Mouse (Mus musculus) T-helper 17 cell (primary cell): ENCODE measurements around the gene Ctc1.

ENCODE experiments used
- in situ Hi-C, 2 experiments: fragments of 300-600 bp; cut with MboI, MseI; formaldehyde crosslinking; loops; 1 replicate in 1 of 2; 2 replicates in 1 of 2; pipeline ENCODE4 v1.15.1; 2025; ENCODE audit warnings: high pct_unique_total_duplicates in 2 of 2

Ctc1 gene

DNA sequence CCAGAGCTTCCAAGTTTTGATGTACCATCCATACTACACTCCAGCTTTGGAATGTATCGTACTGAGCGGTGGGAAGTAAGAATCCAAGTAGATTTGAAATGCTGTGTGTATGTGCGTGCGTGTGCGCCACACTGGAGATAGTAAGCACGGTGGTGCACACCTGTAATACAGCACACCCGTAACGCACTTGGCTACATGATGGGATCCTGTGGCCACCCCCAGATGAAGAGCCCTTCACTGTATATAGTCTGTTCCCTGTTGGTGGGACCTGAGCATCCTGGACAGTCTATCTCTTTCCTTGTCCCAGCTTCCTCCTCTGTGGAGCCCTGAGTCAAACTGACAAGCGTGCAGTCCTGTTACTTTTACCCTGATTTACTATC lies 30.7 kb downstream of the Ctc1 start:
- in situ Hi-C loops, result no loop called here

DNA sequence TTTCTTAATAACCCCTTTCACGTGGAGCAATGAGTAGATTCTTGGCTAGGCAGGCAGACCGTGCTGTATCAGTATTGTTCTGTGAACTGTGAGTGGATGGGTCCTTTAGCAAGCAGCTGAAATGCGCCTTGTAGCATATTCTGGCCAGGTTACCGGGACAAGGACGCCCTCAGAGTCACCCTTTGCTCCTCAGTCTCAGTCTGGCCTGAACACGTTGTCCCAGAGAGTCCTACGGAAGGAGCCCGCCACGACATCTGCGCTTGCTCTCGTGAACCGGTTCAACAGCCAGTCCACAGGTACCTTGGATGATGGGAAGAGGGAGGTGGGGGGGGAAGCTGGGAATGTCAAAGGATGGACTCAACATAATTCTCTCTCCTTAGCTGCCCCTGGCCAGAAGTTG lies 31.9 kb downstream of the Ctc1 start:
- in situ Hi-C loops, result no loop called here

DNA sequence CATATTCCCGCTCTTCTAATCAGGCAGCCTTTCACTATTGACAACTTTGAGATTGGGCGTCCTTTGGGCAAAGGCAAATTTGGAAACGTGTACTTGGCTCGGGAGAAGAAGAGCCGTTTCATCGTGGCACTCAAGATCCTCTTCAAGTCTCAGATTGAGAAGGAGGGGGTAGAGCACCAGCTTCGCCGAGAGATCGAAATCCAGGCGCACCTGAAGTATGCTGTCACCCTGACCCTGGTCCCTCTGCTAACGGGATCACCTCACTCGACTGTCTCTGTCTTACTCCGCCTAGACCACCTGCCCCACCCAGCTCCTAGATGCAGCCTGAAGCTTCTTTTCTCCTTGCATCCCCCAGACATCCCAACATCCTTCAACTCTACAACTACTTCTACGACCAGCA lies 32.4 kb downstream of the Ctc1 start:
- in situ Hi-C loops, result no loop called here

DNA sequence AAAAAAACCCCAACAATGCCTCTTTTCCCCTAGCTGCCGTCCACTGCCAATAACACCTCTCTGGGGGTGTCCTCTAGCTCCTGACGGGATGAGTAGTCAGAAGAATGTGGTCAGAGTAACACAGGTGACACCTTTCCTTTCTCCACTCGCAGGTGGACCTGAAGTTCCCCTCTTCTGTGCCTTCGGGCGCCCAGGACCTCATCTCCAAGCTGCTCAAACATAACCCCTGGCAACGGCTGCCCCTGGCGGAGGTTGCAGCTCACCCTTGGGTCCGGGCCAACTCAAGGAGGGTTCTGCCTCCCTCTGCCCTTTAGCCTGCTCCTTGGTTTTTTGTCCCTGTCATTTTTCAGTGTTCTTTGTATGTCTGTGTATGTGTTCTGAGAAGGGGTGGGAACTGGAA lies 35.0 kb downstream of the Ctc1 start:
- in situ Hi-C loops, result no loop called here

DNA sequence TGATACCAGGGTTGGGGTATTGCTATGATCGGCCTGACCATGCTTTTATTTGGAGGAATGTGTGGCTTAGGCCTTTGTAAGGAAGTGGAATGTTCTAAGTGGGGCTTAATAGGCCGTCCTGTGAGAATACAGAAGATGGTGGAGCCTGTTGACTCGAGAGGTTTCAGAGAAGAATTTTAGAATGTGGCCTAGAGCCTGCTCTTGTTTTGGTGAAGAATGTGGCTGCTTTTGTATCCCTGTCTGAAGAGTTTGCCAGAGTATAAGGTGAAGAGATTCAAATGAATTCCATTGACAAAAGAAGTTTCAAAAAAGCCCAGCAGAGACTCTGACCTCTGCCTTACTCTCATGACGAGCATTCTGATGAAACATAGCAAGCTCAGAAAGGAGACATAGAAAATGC lies 36.1 kb downstream of the Ctc1 start:
- in situ Hi-C loops, result no loop called here

DNA sequence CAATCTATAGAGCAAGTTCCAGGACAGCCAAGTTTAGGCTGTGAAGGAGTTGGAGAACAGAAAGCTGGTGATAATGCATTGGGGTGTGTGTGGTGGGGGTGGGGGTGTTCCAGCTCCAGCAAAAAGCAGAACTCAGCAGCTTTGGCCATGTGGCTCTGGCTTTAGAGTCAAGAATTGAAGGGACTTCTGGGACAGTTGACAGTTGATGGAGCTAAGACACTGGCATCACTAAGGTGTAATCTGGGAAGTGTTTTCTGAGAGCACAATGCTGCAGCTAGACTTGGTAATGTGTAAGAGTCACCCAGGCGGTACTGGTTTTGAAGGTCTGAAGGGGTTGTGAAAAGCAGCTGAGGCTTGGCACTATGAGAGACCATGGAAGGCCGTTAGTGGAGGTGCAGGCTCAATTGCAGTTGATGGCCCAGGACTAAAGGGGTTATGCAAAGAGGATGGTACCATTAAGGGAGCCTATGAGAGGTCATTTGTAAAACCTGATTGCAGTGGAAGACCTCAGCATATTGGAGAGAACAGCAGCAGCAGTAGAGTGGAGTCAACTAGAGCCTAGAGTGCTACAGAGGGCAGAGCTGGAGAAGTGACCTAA lies 37.2 kb downstream of the Ctc1 start:
- in situ Hi-C loops, result no loop called here

DNA sequence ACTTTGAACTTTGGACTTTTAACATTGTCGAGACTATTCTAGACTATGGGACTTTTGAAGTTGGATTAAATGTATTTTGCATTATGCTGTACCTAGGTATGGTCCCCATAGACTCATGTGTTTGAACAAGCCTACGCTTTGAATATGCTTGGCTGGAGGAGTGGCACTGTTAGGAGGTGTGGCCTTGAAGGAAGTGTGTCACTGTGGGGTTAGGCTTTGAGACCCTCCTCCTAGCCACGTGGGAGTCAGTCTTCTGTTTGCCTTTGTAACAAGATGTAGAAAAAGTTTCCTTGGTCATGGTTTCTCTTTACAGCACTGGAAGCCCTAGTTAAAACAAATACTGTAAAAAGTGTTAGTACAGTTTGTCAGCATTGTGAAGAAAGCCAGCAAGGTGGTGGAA lies 38.1 kb downstream of the Ctc1 start:
- in situ Hi-C loops, result no loop called here

DNA sequence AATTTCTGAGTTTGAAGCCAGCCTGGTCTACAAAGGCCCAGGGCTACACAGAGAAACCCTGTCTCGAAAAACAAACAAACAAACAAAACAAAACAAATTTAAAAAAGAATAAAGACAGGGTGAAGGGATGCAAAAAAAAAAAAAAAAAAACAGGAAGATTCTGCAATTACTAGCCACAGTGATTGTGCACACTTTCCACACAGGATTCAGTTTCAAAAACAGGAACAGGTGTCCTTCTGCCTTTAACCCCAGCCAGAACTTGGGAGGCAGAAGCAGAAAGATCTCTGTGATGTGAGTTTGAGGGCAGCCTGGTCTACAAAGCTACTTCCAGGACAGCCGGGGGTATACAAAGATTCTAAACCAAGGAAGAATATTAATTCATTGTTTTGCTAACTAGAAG lies 42.6 kb downstream of the Ctc1 start:
- in situ Hi-C loops, result no loop called here

DNA sequence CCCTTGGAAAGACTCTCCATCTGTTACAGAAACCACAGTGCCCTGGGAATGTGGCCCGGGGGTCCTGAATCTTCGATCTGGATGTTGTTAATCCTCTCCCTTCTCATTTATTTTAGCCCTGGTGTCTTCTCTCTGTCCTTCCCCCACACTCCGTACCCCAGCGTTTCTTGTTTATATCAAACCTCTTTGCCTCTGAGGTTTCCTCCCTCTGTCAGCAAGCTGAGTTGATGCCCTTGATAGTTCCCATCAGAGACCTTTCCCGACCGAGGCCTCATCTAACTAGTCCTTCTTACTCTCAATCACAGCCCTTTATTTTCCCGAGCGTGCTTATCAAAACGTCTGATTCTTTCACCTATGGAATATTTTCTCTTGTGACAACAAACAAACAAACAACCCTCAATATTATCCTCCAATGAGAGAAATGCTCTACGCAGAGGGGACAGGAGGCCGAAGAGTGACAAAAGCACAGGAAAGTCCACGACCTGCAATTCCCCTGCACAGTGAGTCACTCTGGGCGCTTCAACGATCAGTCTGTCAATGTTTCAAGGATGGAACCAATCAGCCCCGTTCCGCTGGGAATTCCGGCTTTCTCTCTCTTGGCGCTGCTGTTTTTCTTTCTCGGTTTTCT lies 43.1 kb downstream of the Ctc1 start:
- in situ Hi-C loops, result no loop called here

DNA sequence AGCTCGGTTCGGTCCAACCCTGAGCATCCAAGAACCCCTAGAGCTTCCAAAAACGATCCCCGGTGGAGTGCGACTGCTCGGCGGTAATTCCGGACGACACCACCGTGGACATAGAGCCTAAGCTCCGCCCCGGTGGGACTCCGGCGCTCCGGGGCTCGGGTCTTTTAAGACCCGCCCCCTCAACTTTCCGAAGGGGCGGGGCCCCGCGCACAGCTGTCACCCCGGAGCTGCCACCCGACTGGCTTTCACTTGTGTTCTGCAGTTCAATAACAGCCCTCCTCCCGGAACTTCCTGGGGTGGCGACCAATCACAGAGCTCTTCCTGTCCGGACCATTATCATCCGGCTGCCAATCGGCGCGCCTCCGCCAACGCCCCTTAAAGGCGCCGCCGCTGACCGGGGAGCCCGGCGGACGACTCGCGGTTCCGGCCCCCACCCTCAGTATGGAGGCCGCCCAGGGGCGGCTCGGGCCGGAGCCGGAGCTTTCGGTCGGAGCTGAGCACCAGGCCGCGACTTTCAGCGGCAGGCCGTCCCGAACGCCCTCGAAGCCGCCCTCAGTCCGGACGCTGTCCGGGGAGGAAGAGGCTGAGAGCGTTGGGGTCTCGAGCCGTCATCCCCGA lies 43.8 kb downstream of the Ctc1 start, which contains the start of gene Borcs6:
Gene Borcs6 (plus strand): TSS at position 361 of the 618 bp plus-strand sequence.
- in situ Hi-C loops, result no loop called here

DNA sequence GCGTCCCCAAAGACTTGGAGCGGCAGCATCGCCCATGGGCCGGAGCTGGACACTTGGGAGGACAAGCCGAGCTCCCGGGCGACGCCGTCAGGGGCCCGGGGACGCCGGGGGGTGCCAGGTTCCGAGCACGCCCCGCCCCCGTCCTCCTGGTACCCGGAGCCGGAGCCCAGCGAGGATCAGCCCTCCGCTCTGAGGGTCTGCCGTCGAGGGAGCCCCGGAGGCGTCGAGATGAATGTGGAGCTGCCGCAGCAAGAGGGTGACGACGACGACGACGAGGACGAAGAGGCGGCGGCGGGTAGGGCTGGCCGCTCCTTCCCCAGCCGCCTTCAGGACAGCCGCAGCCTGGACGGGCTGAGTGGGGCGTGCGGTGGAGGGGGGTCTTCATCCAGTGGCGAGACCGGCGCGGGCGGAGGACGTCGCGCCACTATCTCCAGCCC lies 44.3 kb downstream of the Ctc1 start:
- in situ Hi-C loops, result loop anchor here (5.0 kb wide), 1 partner anchor 62 kb away; the partner anchor contains the start of genes 9130213A22Rik (in 2 of the 2) and Hes7 (in 2 of the 2)

DNA sequence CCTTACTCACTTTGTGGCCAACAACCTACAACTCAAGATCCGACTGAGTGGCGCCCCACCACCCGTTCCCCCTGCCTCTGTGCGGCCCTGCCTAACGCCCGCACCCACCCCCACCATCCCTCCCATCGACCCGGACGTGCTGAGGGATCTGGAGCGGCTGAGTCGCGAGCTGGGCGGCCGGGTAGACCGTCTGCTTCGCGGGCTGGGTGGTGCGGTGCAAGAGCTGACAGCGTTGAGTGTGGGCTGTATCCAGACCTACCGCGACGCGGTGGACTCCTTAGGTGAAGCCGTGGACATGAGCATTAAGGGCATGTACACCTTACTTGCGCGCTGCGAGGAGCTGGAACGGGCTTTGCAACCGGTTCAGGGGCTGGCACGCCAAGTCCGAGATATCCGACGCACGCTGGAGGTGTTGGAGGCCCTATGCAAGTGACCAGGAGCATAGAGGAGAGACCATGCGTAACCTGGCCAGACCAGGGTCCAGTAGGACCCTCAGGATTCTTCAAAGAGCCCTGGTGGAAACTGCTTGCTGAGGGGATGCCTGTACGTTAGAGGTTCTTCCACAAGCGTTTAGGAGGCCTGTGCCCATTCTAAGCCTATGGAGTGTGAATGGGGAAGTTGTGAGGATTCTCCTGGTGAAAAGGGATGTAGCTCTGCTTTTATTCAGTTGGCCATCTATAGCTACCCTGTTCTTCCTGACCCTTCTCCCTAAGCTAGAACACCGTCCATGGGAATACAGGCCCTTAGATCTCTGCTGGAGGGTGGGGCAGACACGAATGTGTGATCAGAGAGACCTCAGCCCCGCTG lies 44.9 kb downstream of the Ctc1 start:
- in situ Hi-C loops, result loop anchor here (5.0 kb wide), 1 partner anchor 62 kb away; the partner anchor contains the start of genes 9130213A22Rik (in 2 of the 2) and Hes7 (in 2 of the 2)

DNA sequence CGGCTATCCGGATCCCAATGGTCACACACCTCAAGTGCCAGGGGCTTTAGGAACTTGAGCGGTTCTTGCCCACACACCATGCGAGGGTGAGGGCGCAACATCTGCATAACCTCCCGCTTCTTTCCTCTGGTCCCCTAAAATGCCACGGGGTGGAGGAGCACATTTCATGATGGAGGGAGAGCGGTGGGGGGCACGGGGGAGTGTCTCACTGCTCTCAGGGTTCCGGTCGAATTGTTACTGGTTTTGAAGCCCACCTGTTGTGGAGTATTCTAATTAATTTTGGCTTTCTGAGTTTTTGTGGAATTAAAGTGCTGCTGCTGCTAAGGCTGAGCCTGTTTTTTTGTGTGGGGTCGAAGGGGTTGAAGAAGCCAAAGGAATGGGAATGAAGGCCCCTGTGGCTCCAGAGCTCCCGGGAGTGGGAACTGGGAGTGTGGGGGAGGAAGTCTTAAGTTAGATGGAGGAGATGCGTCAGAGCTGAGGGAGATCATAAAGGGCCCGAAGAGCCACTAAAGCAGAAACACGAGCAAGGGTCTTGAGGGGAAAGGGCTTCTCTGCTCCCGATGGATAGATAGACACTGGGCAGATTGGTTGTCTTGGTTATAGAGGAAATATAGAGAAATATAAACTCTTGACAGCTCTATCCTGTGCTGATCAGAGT lies 45.7 kb downstream of the Ctc1 start:
- in situ Hi-C loops, result loop anchor here (5.0 kb wide), 1 partner anchor 61 kb away; the partner anchor contains the start of genes 9130213A22Rik (in 2 of the 2) and Hes7 (in 2 of the 2)

DNA sequence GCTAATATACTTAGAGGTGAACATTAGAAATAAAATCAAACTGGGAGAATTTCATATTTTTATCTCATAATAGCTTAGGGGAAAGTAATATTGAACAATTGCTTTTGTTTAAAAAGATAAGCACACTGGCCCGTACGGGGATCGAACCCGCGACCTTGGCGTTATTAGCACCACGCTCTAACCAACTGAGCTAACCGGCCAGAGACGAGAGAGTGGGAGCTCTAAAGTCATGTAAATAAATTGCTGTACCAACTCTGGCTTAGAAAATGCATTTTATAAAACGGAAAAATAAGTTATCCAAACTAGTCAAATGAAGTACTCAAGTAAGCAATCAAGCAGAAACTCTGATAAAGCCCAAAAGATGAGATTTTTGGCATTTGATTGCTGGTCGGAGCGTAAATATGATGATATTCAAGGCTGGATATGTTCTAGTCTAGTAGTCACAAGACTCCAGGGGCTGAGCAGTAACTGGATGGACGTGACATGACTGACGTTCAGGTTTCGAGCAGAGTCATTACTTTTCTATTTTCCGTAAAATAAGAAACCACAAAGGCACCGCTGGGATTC lies 46.6 kb downstream of the Ctc1 start:
- in situ Hi-C loops, result loop anchor here (5.0 kb wide), 1 partner anchor 60 kb away; the partner anchor contains the start of genes 9130213A22Rik (in 2 of the 2) and Hes7 (in 2 of the 2)

DNA sequence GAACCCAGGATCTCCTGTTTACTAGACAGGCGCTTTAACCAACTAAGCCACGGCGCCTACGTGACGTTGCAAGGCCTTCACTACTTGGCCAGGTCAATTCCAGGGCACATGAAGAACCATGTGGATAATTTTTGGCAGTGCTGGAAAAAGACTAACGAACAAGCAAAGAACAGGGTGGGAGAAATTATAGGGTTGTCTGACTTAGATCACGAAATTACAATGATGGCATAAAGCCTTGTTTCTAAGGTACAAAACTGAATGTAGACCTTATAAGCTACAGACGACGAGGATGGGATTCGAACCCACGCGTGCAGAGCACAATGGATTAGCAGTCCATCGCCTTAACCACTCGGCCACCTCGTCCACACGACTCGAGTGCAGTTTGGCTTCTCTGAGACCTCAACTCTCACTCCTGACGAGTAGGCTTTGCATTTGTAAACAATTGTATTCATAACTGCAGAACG lies 47.1 kb downstream of the Ctc1 start:
- in situ Hi-C loops, result loop anchor here (5.0 kb wide), 1 partner anchor 60 kb away; the partner anchor contains the start of genes 9130213A22Rik (in 2 of the 2) and Hes7 (in 2 of the 2)

DNA sequence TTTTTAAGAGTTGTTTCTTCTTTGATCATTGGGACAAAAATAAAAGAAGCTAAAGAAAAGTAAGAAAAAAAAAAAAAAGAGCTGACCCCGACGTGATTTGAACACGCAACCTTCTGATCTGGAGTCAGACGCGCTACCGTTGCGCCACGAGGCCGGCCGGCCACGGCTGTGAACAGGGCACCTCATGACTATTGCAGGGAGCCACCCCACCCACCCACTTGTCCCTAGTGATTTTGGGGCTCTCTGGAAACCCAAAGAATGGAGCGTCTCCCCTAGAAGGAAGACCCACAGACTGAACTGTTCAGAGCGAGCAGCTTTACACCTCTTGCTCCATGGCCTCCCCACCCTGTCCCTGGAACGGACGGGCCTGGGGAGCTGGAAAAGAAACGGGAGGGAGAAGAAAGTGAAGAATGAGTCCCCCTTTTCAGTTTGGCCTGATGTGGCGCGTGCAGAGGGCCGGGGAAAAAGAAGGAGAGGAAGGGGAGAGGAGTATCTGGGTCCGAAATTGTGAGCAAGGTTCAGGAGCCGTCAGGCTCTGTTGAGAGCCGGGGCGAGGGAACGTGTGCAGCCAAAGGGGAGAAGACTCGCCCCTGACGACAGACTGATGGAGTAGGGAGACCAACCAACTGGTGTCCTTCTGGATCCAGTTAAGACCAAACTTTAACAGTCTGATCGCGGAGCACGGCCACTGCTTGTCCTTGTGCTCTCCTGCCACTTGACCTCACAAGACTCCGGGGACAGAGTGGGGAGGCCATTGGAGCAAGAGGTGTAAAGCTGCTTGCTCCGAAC lies 47.9 kb downstream of the Ctc1 start:
- in situ Hi-C loops, result loop anchor here (5.0 kb wide), 1 partner anchor 59 kb away; the partner anchor contains the start of genes 9130213A22Rik (in 2 of the 2) and Hes7 (in 2 of the 2)

DNA sequence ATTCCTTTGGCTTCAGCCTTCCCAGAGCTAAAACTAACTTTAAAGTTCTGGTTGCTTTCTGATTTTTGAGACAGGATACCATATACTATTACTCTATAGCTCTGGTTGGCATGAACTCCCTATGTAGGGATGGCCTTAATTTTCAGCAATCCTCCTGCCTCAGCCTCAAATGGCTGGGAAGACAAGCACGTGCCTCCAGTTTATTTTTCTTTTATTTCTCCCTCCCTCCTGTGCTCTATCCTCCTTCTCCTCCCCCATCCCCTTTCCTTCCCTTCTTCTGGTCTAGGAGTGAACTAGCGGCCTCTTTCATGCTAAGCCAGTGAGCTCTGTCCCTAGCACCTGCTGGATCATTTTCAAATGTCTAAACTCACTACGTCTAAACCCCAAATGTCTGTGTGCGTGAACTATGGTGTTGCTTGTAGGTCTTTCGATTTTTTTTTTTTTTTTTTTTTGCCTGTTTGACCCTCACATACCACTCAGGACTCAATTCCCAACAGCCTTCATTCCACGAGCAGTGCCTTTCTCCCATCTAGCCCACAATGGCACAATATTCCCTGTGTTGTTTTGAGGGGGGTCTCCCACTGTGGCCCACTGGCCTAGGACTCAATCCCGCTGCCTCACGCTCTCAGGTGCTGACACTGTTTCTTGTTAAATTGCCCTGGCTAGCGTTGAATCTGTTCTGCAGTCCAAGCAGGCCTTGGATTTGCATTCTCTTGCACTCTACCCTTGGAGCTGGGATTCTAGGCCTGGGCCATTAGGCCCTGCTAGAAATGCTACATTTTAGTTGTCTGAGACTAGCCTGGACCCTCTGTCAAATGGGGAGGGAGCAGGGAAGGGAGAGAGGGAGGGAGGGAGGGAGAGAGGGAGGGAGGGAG lies 48.8 kb downstream of the Ctc1 start:
- in situ Hi-C loops, result loop anchor here (5.0 kb wide), 1 partner anchor 58 kb away; the partner anchor contains the start of genes 9130213A22Rik (in 2 of the 2) and Hes7 (in 2 of the 2)

DNA sequence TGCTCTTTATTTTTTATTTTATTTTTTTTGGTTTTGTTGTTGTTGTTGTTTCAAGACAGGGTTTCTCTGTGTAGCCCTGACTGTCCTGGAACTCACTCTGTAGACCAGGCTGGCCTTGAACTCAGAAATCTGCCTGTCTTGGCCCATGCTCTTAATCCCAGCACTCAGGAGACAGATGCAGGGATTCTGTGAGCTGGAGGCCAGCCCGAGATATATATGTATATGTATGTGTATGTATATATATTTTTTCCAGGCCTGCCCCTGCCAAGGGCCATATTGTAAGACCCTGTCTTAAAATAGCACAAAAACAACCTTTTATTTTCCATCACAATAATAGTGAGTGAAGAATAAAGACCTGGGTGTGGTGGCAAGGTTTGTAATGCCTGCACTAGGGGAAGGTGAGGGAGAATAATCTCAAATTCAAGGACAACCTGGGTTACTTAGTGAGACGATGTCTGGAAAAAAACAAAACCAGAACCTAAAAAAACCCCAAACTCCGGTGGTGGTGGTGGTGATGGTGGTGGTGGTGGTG lies 49.7 kb downstream of the Ctc1 start:
- in situ Hi-C loops, result no loop called here
